Mouse (Mus musculus) embryonic fibroblast, embryonic 13.5 days (primary cell): ENCODE results near the gene Hs1bp3. TPM values are rescaled to one million over a fixed set of nuclear protein-coding genes. Genes with fewer than 3 reads are reported as not detected.

ENCODE experiments used
- H3K27ac ChIP-seq: 2 replicates; pipeline ENCODE4 v1.5.1; 2012; ENCODE audit warnings: low read length, control low read depth, inconsistent platforms; ENCODE audit not compliant: insufficient read depth
- H3K4me1 ChIP-seq: 2 replicates; pipeline ENCODE4 v1.6.1; 2011; ENCODE audit warnings: low read length; ENCODE audit not compliant: control insufficient read depth, insufficient read depth
- H3K4me3 ChIP-seq: 2 replicates; pipeline ENCODE4 v1.5.1; 2011; ENCODE audit warnings: mild to moderate bottlenecking, control low read depth, low read length; ENCODE audit not compliant: insufficient read depth
- CTCF ChIP-seq: IDR thresholded peaks from 2 replicates; pipeline ENCODE4 v1.5.1; 2011; ENCODE audit warnings: mild to moderate bottlenecking, control low read depth, low read length, moderate library complexity, borderline replicate concordance; ENCODE audit not compliant: insufficient read depth
- POLR2A ChIP-seq: IDR thresholded peaks from 2 replicates; pipeline ENCODE4 v1.6.1; 2011; ENCODE audit warnings: low read depth, mild to moderate bottlenecking, control low read depth, low read length, moderate library complexity
- polyA plus RNA-seq: library from polyadenylated mRNA; stranded (reverse); fragments of >200 nt; gene quantifications from 2 replicates; pipeline ENCODE4 v1.2.4, GENCODE M21; 2011; ENCODE audit warnings: low read depth; ENCODE audit not compliant: missing spikeins, insufficient read length

Gene Hs1bp3
- polyA plus RNA-seq, 1 experiment = 20.5 TPM

DNA sequence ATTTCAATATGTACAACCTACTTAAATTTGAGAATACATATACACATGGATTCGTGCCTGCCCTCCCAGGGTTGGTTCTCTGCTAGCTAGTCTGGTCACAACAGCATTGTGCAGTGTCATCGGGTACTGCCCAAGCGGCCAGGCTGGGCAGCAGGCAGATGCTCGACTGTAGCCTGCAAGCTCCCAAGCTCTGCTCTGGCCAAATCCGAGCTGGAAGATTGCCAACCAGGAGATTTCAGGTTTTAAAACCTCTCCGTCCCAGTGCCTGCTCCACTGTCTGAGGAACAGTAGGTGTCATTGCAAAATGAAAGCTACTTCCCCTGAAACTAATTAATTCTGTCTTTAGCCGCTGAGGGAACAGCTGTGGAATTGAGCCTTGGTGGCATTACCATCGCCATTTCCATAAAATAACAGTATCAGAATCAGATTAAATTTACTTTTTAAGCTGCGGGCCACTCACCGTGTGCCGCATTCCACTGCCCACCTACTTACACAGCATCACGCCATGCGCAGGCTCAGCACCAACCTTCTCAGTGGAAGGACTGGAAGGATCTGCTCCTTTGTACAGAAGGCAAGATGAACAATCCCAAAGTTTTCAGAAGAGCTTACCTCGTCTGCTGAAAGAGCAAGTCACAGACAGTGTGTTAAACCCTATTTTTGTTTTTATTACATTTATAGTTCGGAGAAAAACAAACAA, 21.9 kb upstream of the Hs1bp3 start:
- Histone ChIP-seq H3K27ac (no peak overlapping the region), H3K4me3 (no peak overlapping the region), H3K4me1 (peaks cover 4% of the 10 kb centered on the region; the same call in 1 of the 2 replicates)
- TF ChIP-seq POLR2A = no peak
- no peak for TF ChIP-seq CTCF

DNA sequence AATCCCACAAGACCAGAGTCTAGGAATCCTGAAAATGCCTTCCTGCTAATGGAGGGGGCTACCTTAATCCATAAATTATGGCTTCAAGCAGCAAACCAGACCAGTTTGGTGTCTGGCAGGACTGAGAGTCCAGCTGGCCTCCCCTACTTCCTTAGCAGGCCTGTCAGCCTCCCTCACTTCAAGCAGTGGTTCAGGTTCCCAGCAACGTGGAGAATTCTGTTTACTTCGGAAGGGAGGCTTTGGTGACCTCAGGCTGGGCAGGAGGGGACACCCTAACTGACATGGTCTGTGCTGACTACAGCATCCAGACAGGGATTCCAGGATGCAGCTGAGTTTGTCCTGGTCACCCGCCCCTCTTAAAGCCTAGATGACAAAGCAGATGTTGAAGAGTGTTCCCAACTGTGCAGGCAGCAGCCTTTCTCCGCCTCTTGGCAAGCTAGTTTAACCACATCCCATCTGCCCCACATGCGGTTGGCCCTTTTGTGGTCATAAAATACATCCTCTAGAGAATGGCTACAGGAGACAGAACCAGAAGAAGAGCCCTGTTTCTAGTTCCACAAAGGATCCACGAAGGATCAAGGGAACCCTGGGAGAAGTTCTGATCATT, 17.8 kb upstream of the Hs1bp3 start:
- TF ChIP-seq CTCF = no peak
- no peak for TF ChIP-seq POLR2A
- Histone ChIP-seq H3K4me3 (no peak overlapping the region), H3K27ac (no peak overlapping the region), H3K4me1 (peaks cover 4% of the 10 kb centered on the region; the same call in 1 of the 2 replicates)

DNA sequence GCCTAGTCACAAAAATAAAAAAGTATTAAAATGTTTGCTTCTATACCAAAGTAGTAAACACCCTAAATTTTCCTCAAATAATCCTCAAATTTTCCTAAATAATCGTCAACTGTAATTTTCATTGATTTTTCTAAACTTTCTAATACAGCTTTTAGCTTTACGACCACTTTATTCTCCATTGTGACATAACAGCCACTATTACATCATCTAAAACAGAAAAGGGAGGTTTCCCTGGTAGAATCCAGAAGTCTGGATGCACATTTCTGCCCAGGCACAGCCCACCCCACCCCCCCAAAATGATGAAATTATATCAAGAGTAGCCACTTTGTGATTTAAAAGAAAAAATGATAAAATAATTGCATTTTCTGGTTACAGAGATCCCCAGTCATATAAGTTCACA, 17.1 kb upstream of the Hs1bp3 start:
- Histone ChIP-seq H3K4me3 (no peak overlapping the region), H3K4me1 (peaks cover 4% of the 10 kb centered on the region; the same call in 1 of the 2 replicates), H3K27ac (no peak overlapping the region)
- no peak for TF ChIP-seq POLR2A
- no peak for TF ChIP-seq CTCF

DNA sequence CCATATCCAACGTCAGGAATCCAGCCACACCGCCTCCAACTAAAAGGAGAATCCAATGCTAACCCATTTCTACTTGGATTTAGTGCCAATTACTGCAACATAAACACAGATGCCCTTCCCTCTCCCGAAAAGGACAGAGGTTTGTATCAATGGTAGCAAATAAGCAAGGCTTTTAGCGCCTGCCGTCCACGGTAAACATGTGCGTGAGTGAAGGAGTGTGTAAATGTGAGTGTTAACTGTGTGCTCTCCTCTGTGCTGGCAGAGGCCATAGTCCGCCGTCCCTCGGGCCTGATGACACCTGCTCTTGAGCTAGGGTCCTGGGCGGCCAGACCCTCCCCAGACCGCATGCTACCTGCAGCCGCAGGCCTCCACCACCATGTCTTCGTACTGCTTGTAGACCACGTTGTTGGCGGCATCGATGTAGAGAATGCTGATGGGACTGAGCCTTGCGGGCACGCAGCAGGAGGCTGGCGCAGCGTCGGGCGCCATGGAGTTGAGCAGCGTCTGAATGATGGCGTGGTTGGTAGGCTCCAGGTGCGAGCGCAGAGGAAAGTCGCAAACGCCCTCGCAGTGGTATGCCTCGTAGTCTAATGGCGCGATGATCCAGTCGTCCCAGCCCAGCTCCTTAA, 15.5 kb upstream of the Hs1bp3 start:
- Histone ChIP-seq H3K27ac (no peak overlapping the region), H3K4me3 (no peak overlapping the region), H3K4me1 (peaks cover 4% of the 10 kb centered on the region; the same call in 1 of the 2 replicates)
- TF ChIP-seq CTCF (no peak), POLR2A (no peak)

DNA sequence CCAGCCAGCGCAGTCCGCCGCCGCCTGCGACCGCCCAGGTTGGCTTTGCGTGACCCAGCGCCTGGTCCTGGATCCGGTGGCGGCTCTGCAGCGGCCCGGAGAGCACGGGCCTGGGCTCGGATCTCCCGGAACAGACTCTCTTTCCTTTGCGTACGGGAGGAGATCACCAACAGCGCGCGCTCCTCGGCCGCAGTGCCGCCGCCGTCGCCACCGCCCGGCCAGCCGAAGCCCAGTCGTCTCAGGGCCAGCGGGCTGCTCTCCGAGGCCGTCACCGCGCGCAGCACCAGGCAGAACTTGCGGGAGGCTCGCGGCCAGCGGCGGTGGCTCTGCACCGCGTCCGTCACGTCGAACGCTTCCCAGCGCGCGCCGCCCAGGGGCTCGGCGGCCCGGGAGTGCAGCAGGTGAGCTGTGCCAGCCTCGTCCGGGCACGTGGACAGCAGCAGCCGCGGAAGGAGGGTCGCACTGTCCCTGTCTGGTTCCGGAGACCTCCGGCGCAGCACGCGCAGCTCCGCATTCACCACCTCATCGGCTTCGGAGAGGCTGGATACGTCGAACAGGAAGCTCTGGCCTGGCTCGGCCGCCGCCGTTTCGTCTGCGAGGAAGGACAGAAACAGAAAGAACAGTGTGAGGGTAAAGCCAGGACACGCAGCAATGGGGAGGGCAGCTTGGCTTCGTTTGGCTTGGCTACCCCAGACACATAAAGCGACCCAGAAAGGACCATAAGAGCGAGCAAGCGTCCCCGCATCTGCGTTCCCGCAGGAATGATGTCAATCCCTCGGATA, 14.7 kb upstream of the Hs1bp3 start:
- peak overlapping the region; percentile 17; the same call in 1 of the 2 replicates for H3K4me3 ChIP-seq
- peaks cover 4% of the 10 kb centered on the region; the same call in 1 of the 2 replicates for H3K4me1 ChIP-seq
- TF ChIP-seq POLR2A (no peak), CTCF (no peak)
- no peak overlapping the region for H3K27ac ChIP-seq

DNA sequence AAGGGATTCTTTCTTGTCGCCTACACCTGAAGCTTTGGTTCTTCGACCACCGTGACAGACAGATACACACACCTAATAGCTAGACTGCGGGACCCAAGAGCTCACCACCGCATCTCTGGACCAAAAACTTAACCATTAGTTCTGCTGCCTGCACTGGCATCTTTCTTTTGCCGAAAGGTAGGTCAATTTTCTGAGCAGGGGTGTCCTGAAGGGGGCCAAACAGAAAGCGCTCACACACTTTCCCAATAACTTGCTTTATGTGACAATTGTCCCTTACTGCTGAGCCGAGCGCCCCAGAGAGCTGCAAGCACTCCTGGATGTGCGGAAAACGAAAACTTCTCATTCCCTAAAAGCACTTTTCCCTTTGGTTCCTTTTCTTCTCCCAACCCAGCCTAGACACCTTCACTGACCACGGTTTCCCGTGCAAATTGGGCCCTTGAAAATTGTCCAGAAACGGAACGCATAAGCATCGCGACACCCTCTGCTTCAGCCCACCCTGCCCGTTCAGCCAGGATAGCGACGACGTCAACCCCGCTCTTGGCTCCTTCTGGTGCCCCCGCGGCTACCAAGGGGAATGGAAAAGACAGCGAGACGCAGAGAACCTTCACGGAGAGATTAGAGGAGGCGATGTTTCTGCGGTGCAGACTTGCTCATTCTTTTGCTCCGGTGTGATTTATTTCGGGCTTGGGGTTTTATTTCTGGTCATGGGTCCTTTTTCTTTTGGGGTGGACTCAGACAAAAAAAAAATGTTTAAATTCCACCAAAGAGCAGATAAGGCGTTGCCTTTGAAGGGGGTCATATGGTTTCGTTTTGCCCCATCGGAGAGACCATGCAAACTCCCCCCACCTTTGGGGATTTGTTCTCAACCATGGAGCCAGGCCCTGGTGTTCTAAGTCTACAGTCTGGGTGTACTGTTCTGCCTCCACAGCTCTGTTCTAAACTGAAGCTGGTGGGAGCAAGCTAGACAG, 13.8 kb upstream of the Hs1bp3 start:
- TF ChIP-seq POLR2A (no peak), CTCF (no peak)
- Histone ChIP-seq H3K4me3 (no peak overlapping the region), H3K4me1 (peaks cover 4% of the 10 kb centered on the region; the same call in 1 of the 2 replicates), H3K27ac (no peak overlapping the region)

DNA sequence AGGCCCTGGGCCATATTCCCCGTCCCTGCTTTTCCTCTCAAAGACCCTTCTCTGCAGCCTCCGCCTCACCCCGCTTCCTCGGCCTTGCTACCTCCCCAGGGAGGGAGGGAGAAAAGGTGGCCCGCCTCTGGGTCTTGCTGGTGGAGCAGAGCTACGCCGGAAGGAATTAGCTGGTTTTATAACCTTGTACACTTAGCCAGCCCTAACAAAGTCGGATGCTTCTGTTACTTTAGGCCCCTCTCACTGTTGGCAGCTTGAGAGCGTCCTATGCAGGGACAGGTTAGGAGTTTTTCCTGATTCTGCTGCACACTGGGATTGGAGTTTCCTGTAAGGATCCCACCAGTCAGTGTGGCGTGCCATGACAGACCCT, 13.1 kb upstream of the Hs1bp3 start:
- Histone ChIP-seq H3K4me3 (no peak overlapping the region), H3K27ac (no peak overlapping the region)

DNA sequence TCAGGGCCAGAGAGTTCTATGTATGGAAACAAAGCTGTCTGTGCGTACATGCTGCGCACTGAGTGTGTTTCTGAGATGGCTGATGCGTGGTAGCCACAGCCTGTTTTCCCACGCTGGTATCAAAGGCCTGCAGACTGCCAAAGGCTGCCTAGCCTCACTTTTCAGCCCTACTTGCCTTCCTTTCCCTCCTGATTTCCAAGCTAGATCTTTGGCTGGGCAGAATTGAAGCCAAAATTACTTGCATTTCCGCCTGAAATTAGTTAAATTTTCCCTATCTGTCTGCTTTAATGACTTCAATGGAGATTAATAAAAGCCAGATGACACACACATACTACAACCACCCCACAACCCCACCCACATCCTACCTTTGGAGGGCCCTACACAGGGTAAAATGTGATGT, 12.7 kb upstream of the Hs1bp3 start:
- TF ChIP-seq CTCF = no peak
- TF ChIP-seq POLR2A = no peak
- no peak overlapping the region for H3K4me3 ChIP-seq
- H3K4me1 ChIP-seq = no peaks in the 10 kb centered on the region
- H3K27ac ChIP-seq = no peak overlapping the region

More for the DNA sequence above, 13.1 kb upstream of the Hs1bp3 start:
- no peak for TF ChIP-seq CTCF
- TF ChIP-seq POLR2A = no peak
- peaks cover 4% of the 10 kb centered on the region; the same call in 1 of the 2 replicates for H3K4me1 ChIP-seq
